Mouse (Mus musculus): ENCODE results near the gene Ly6f.

Gene Ly6f

DNA sequence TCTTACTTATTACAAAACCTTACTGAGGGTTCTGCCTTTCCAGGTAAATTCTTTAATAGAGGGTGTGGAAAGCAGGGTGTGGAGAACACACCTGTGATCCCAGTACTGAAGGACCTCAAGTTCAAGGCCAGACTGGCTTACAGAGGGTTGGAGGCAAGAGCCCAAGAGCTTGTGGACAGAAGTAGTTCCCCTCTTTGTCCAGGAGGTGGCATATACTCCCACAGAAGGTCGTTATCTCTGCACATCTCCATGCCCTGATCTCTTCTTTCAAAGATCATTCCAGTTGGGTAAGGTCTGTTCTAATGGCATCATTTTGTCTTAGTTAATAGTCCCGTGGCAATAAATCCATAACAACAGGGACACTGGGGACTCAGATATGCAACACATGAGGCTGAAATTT, 49.0 kb downstream of the Ly6f start:
- DNase-seq (ENCODE audit: low read depth, low spot score): peak; percentile 45

DNA sequence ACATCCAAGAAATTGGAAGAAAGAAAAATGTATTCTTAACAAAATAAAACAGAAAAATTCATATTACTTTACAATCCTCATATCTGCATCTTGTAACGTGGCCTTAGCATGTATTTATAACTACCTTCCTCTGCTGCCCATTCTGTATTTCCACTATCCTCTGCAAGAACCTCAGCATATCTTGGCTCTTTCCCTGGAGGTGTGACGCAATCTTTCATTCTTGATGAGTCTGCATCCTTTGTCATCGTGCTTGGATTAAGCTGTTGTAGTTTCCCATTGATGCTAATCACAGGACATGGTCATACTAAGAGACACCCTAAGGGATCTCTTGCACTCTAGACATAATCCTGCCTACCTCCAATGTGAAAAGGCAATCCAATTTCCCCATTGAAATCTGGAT, 50.4 kb downstream of the Ly6f start:
- DNase-seq (ENCODE audit: low read depth, low spot score): peak; percentile 36

DNA sequence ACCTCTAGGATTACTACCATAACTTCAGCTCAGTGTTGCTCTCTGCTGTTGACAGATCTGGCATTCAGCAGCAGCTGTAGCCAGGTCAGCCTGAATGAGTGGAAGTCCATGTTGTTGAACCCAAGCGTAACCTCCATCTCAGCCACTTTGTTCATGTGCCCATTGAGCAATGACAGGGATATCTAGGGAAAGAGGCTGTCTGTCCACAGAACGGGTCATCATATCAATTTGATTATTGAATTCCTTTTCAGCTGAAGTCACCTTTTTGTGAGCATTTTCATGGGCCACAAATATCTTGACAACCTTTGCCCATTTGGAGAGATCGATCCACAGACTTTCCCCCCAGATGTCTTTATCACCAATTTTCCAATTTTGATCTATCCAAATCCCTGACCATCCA, 51.9 kb downstream of the Ly6f start:
- DNase-seq (ENCODE audit: low read depth, low spot score): no peak
